Mouse (Mus musculus): Measurements from ENCODE around the gene Apoa4. TPM values are rescaled to one million over a fixed set of nuclear protein-coding genes. Genes with fewer than 3 reads are reported as not detected.

The Apoa4 gene
- not detected for total RNA-seq (2021)

GRCm38 (mm10) chr9:46240526-46241153, at the start of gene Apoa4:
Gene Apoa4, plus strand, starts transcription at chr9:46240696.
- intact Hi-C loops (cut with DNase I) = no loop called here

GRCm38 (mm10) chr9:46191234-46191633, 49.3 kb upstream of the Apoa4 start:
- no peak for DNase-seq (ENCODE audit: low spot score in 2 of 2)
- intact Hi-C loops (cut with DNase I) = loop anchor here (1.0 kb wide), 1 partner anchor 188 kb away; no protein-coding TSS in a partner anchor

More at GRCm38 (mm10) chr9:46240526-46241153, at the start of gene Apoa4:
- no peak for DNase-seq (ENCODE audit: low spot score in 2 of 2)

GRCm38 (mm10) chr9:46191644-46192043, 48.9 kb upstream of the Apoa4 start:
- peak in 1 of 2 experiments; percentile 53 for DNase-seq (ENCODE audit: low spot score in 2 of 2)
- intact Hi-C loops (cut with DNase I) = loop anchor here (1.0 kb wide), 1 partner anchor 188 kb away; no protein-coding TSS in a partner anchor

DNA sequence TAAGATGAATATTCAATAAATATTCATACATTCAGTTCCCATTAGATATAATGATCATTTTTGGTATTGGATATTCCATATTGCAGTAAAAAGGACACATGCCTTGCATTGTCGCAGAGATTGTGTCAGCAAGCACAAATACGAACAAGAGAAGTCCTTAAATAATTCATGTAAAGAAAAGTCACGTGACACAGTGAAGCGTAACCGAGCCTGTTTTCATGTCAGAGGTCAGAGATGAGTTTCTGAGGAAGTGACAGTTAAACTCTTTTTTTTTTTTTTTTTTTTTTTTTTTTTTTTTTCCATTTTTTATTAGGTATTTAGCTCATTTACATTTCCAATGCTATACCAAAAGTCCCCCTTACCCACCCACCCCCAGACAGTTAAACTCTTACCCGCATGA, 47.9 kb upstream of the Apoa4 start:
- DNase-seq (ENCODE audit: low spot score in 2 of 2) = no peak
- intact Hi-C loops (cut with DNase I) = no loop called here

- intact Hi-C loops (cut with DNase I) = no loop called here
- no peak for DNase-seq (ENCODE audit: low spot score in 2 of 2)
These were observed 45.7 kb upstream of the Apoa4 start for GRCm38 (mm10) chr9:46194809-46195208.

DNA sequence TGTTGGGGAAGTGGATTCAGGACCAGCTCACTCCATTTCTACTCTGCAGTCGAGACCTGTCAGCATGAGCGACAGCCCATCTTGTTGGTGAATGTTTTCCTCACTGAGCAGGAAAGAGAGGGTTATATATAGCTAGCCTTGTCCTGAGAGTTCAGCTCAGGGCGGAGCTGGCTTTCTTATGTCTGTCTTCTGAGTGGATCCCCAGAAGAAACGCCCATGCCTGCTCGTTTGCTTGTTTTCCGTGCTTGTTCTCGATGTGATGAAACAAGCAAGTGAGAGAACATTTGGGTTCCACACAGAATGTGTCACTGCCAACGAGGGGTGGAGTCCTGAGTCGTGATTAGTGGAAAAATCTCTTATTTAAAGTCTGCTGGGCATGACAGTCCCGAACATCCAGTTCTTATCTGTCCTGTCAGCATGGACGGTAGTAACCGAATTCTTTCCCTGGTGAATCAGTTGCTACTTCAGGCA, 43.8 kb upstream of the Apoa4 start:
- no peak for DNase-seq (ENCODE audit: low spot score in 2 of 2)
- intact Hi-C loops (cut with DNase I) = no loop called here

- intact Hi-C loops (cut with DNase I) = no loop called here
- DNase-seq (ENCODE audit: low spot score in 2 of 2) = peak; percentile 26 to 54
These were observed 42.0 kb upstream of the Apoa4 start for GRCm38 (mm10) chr9:46198461-46198860.

DNA sequence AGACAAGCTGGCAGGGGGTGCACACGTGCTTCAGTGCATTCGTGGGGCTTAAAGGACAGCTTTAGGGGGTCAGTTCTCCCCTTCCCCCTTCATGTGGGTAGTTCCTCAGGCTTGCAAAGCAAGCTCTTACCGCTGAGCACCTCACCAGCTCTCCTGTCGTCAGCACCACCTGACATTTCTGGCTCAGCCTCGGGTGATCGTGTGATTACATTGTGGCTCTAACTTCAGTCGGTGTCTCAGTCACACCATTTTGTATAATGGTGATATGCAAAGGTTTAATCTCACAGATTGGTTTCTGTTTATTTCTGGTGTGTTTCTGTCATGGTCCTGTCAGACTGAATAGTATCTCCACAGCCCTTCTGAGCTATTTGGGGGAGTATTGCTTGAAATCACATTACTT, 41.6 kb upstream of the Apoa4 start:
- no peak for DNase-seq (ENCODE audit: low spot score in 2 of 2)
- intact Hi-C loops (cut with DNase I) = no loop called here

GRCm38 (mm10) chr9:46199609-46200008, 40.9 kb upstream of the Apoa4 start:
- intact Hi-C loops (cut with DNase I) = no loop called here
- DNase-seq (ENCODE audit: low spot score in 2 of 2) = no peak

- intact Hi-C loops (cut with DNase I) = no loop called here
- DNase-seq (ENCODE audit: low spot score in 2 of 2) = peak in 1 of 2 experiments; percentile 14
These were observed 33.5 kb upstream of the Apoa4 start for GRCm38 (mm10) chr9:46206834-46207500.

- intact Hi-C loops (cut with DNase I) = no loop called here
- DNase-seq (ENCODE audit: low spot score in 2 of 2) = no peak
These were observed 33.0 kb upstream of the Apoa4 start for GRCm38 (mm10) chr9:46207501-46207869.

GRCm38 (mm10) chr9:46208401-46208974, 32.0 kb upstream of the Apoa4 start:
- no peak for DNase-seq (ENCODE audit: low spot score in 2 of 2)
- intact Hi-C loops (cut with DNase I) = no loop called here

GRCm38 (mm10) chr9:46210473-46210872, 30.0 kb upstream of the Apoa4 start:
- no peak for DNase-seq (ENCODE audit: low spot score in 2 of 2)
- intact Hi-C loops (cut with DNase I) = no loop called here

DNA sequence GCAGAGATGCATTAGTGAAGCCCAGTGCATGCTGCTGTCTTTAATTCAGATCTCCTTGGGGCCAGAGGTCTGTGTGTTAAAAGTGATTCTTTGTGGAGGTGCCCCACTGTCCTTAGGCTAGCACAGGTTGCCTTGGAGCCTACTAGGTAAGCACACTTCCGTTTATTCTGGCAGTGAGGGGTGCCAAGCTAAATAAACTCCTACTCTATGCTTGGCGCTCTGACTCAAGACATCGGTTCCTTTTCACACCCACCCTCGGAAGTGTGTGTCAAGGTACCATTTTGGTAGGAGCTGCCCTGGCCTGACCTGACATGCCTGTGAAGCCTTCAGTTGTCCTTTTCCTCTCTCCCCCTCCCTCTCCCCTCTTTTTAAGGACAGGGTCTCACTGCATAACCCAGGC, 26.2 kb upstream of the Apoa4 start:
- peak in 1 of 2 experiments; percentile 13 for DNase-seq (ENCODE audit: low spot score in 2 of 2)
- intact Hi-C loops (cut with DNase I) = no loop called here

GRCm38 (mm10) chr9:46214946-46215337, 25.6 kb upstream of the Apoa4 start:
- intact Hi-C loops (cut with DNase I) = no loop called here
- DNase-seq (ENCODE audit: low spot score in 2 of 2) = no peak

DNA sequence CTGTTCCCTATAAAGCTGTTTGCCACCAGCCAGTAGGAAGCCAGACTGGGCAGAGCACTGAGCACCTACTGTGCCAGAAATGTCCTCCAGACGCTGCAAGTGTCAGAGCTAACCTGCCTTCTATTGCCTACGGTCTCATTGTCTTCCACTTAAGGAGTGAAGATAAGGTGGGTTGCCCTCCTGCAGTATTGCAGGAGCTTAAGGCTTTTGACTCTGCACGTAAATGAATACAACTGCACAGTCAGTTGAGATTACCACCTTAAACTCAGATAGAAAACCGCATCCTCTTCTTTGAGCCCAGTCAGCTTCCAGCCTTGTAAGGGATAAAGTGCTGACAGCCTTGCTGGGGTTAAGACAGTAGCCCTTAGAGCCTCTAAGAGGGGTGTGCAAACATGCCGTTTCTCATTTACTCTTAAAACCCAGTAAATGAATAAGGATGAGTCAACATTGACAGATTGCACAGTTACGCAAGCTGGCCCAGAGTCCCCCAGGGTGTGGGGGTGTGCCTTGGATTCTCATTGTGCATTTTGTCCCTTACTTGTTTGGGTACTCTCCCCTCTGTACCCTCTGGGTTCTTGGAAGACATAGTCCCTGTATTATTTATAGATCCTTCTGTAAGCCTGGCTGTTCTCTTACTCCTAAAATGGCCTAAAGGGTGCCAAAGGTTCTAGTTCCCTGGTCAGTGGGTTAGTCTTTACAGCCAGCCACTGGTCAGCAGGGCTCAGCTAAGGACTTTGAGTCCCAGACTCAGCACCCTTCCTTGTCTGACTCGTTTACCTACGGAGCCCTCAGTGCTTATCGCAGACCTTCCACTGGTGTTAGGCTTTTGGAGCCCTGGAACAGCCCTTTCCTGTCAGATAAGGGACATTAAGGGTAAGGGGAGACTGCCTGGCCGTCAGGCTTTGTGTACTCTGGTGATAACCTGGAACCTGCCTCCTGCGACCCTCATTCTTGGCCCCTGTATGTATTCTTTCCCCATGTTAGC, 24.9 kb upstream of the Apoa4 start:
- intact Hi-C loops (cut with DNase I) = no loop called here

DNA sequence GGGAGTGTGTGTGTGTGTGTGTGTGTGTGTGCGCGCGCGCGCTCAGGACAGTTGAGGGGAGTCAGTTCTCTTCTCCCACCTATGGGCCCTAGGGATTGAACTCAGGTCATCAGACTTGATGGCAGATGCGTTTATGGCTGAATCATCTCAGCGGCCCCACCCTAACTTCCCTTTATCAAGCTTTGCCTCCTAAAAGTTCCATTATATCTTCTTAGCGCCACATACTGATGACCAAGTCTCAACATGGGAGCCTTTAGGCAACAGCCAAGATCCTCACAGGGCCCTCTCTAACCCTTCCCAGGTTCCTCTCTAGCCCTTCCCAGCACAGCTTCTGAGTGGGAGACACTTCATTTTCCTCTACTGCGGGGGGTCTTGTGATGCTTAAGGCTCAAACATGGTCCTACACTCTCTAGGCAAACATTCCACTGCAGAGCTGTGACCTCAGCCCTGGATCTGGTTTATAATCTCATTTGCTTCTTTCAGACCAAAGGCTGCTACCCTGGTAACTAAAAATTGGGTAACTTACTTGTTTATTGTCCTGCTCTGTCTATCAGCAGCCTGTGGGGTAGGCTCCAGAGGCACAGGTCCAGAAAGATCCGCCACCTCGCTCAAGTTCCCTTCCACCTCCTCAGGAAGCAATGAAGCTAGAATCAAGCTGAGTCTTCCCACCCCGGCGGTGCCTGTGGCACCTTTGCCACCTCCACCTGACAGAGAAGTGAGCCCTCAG, 23.6 kb upstream of the Apoa4 start:
- intact Hi-C loops (cut with DNase I) = no loop called here
- DNase-seq (ENCODE audit: low spot score in 2 of 2) = no peak

More for the DNA sequence above, 24.9 kb upstream of the Apoa4 start:
- peak in 1 of 2 experiments; percentile 63 for DNase-seq (ENCODE audit: low spot score in 2 of 2)

DNA sequence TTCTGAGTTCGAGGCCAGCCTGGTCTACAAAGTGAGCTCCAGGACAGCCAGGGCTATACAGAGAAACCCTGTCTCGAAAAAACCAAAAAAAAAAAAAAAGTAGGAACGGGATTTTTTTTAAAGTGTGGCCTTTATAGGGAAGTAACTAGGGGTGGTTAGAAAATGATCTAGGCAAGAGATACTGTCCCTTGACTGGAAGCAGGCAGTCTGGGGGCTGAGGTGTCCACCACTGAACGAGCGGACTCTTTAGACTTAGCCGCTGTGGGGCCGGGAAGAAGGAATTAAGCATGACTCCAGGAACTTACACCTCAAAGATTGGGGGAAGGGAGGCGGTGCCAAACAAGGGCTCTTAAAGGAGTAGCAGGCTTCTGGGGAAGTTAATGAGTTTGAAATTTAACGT, 22.3 kb upstream of the Apoa4 start:
- intact Hi-C loops (cut with DNase I) = no loop called here

GRCm38 (mm10) chr9:46223090-46223489, 17.4 kb upstream of the Apoa4 start:
- no peak for DNase-seq (ENCODE audit: low spot score in 2 of 2)
- intact Hi-C loops (cut with DNase I) = no loop called here

More for the DNA sequence above, 22.3 kb upstream of the Apoa4 start:
- no peak for DNase-seq (ENCODE audit: low spot score in 2 of 2)

Measured in left cerebral cortex, postnatal 25 days (tissue).